Mouse (Mus musculus): Measurements from ENCODE around the gene Aftph. TPM values are rescaled to one million over a fixed set of nuclear protein-coding genes. Genes with fewer than 3 reads are reported as not detected.

Gene Aftph
- polyA plus RNA-seq, 1 experiment = 63.9 TPM

DNA sequence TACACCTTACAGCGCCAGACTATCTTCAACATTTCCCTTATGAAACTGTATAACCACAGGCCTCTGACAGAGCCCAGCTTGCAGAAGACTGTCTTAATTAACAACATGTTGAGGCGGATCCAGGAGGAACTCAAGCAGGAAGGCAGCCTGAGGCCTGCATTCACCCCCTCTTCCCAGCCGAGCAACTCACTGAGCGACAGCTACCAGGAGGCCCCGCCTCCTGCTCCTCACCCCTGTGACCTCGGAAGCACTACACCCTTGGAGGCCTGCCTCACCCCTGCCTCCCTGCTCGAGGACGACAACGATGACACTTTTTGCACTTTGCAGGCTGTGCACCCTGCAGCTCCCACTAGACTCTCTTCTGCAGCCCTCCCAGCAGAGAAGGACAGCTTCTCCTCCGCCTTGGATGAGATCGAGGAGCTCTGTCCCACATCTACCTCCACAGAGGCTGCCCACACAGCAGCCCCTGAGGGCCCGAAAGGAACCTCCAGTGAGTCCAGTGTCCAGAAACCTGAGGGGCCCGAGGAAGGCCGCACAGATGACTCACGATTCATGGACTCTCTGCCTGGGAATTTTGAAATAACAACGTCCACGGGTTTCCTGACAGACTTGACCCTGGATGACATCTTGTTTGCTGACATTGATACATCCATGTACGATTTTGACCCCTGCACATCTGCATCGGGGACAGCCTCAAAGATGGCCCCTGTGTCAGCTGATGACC, 93.3 kb downstream of the Aftph start:
- DNase-seq (ENCODE audit: low spot score) = no peak

DNA sequence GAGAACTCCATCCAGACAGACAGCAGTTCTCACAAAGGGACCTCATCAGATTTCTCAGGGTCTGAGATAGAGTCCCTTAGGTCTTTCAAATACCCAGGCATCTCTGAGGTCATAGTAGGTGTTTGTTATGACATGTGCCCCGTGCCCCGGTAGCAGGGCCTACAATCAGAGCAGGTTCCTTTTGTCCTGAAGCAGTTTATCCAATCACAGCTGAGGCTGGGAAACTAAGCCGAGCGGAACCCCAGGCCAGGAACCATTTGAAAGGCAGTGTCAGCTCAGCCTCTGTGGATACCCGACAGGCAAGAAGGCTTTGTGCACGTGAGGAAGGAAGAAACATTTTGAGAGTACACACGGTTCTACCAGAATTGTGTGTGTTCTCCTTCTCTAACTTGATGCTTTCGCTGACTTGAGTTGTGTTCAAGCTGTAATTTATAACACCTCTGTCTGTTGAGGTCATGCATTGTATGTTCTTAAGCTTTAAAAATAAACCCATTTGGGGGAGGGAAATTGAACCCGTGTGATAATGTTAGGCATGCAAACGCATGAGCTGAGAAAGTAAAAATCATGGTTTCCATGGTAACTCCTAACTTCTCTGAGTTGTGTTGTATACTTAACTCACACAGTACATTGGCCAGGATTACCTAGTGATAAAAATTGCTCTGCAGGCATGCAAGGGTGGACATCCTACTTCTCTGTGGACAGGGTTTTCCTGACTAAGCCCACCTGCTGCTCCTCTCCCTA, 94.2 kb downstream of the Aftph start:
- no peak for DNase-seq (ENCODE audit: low spot score)

DNA sequence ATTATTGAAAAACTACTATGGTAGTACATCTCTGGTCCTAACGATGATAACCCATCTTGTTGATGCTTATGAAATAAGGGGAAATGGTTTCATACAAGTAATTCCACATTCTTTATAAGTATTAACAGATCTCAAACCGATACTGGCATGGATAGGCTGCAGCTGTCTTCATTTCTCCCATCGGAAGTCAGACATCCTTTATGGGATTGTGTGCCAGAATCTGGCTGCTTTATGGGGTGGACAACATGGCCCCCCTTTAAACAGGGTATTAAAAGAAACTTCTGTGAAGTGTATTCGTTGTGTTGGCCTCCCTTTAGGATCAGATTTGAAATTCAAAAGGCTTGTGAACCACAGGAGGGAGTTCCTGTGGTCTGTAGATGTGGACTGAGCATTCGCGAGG, 95.2 kb downstream of the Aftph start:
- DNase-seq (ENCODE audit: low spot score) = no peak

DNA sequence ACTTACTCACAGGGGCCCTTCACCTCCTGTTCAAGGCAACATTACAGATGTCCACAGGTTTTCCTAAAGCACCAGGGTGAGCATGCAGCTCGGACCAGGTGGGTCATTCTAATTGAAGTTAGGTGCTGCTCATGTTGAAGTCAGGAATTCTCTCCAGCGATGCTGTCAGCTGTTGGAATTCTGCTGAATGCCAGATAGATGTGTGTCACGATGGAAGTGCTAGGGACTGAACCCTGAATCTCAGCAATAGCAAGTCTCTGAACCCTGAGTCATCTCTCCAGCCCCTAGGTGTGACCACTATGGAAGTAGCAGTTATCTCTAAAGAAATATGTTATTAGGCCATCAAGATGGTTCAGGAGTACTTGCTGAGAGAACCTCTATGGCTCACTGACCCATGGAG, 95.9 kb downstream of the Aftph start:
- DNase-seq (ENCODE audit: low spot score) = no peak

DNA sequence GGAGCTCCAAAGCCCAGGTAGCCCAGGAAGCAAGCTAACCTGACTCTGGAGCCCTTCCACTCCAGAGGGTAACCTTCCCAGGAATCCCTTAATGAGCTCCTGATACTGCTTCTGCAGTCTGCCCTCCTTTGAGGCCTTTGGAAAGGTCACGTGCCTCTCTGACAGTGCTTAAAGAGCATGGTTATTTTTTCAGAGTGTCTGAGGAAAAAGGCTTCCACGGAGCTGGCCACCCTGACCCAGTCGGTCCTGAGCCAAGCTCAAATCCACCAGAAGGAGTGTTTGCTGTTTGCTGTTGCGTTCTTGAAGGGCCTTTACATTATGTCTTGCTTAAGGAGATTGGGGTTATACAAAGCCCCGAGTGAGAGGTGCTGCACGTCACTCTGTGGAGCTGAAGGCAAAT, 96.5 kb downstream of the Aftph start:
- no peak for DNase-seq (ENCODE audit: low spot score)

DNA sequence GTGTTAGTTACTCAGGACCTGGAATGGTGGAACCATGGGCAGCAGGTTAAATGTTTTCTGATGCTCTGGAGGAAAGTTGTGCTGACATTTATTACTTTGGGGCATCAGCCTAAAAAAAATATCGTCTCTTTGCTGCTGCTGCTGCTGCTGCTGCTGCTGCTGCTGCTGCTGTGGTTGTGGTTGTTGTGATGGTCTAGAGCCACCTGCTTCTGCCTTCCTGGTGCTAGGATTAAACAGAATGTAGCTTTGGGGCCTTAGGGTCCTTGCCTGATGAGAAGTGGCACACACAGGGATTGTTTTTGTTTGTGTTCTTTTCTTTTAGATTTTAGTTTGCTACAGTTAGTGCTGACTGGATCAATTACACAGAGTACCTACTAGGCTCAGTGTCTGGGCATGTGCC, 97.2 kb downstream of the Aftph start:
- DNase-seq (ENCODE audit: low spot score) = no peak

DNA sequence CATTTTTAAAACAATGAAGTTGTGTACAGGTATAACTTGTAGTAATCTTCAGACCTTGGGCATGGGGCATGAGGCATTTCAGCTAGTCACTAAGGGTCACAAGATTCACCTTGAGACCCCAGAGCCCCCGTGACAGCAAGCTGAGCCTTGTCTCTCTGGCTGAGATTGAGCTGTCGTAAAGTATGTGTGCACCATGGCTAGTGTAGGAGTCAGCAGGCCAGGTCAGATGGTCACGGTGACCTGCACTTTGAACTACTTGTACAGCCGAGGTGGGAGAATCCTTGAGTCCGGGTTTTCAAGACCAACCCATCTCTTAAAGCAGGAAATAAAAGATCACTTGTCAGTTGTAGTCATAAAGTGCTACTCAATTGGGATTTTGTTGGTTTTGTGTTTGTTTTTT, 98.2 kb downstream of the Aftph start:
- DNase-seq (ENCODE audit: low spot score) = no peak

DNA sequence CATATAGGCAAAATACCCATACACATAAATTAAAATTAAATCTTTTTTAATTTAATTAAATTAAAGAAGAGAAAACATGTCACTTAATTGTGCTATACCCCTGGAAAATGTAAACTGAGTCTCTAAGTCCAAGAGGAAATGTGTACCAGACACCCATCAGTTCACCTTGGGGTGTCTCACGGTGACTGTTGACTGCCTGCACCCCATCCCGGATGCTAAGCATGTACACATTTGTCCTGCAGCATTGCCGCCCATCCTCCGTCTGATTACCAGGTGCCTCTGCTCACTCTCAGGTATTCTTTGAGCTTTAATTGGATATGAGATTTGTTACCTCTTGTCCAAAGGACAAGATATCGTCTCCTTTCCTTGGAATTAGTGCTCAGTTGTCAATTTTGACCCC, 99.1 kb downstream of the Aftph start:
- no peak for DNase-seq (ENCODE audit: low spot score)

DNA sequence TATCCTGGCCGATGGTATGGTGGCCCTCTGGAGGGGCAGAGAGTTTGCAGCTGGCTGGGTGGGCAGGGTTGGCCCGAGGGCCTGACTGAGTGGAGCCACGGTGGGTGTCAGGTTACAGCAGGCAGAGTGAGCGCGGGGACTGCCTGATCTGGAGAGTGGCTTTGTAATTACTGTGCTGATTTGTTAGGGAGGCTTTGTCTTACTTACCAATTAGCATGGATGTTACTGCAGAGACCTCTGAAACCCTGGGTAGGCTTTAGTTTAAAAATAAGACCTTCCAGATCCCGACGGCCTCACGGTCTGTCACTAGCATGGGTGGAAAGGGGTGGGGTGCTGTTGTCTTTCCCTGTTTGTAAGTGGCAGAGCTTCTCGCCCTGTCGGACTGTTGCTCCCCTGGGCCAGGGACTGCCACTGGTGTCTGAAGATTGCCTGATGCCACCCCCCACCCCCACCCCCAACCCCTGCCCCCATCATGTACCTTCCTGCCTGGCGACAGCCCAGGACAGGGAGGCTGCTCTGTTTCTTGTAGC, 101.4 kb downstream of the Aftph start:
- no peak for DNase-seq (ENCODE audit: low spot score)

DNA sequence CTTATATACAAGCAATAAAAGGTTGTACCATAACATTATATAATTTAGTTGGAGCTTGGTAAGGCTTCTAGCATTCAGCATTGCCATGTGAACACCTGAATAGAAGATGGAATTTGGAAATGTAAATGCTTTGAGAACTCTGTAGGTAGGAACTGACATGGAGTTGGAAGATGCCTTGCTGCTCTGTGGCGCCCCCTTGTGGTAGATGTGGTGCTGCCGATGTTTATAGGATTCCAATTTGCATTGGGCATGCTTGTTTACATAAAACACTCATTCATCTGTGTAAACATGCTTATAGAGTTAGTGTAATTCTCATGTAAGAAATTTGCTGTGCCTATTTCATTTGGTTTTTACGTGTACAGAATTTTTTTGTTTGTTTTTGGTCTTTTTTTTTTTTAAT, 102.5 kb downstream of the Aftph start:
- no peak for DNase-seq (ENCODE audit: low spot score)

DNA sequence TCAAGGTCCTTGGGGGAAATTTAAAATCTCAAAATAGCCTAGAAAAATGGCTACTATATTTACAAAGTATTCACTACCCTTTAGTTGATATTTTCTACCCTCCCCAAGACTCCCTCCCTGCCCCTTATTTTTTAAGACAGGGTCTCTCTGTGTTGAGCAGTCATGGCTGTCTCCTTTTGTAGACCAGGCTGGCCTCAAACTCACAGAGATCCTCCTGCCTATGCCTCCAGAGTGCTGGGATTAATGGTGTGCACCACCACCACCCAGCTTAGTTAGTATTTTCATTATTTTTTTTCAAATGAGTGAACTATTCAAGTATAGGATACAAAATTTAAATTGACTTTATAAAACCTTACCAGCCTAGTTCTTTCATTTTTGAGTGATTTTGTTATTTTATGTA, 104.3 kb downstream of the Aftph start:
- DNase-seq (ENCODE audit: low spot score) = no peak

DNA sequence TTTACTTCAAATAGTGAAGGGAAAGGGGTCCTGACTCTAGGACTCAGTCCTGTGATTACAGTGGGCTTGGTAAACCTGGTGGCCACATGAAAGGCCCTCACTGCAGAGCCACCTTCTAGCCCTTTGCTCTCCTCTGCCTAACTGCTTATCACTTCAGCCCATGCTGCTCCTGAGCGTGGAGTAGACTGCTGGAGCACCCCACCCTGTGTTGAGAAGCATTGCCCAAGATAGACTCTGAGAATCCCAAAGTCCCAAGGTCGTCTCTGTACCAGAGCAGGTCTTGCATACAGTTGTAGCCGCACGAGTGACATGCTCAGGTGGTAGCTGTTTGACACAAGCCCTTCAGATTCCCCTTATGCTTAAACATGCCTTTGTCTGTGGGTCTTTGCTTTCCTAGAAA, 105.3 kb downstream of the Aftph start:
- DNase-seq (ENCODE audit: low spot score) = no peak

DNA sequence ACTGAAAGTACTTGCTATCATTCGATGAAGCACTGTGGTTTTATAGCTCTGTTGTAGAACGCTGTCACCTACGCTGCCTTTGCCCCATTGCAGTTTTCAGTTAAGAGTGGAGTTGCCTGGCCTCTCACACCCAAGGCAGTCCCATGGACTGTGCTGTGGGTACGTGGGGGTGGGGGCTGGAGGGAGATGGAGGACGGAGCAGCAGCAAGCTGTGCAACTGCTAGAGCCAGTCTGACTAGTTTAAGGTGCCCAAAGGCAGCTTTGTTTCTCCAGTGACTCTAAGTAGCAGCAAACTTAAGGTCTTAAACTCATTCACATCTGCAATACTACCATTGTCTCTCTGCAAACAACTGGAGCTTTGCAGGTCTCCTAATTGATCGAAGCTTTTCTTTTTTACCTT, 105.7 kb downstream of the Aftph start:
- no peak for DNase-seq (ENCODE audit: low spot score)

Other genes starting within 250 kb of the Aftph start
- 18.0 and 19.1 TPM in 2 replicates for gene Sertad2, start 198.3 kb downstream of the Aftph start, polyA plus RNA-seq (2012; rRNA removed)
- 21.7 and 21.8 TPM in 2 replicates for gene Lgalsl, start 89.5 kb upstream of the Aftph start, polyA plus RNA-seq (2012; rRNA removed)